Mouse (Mus musculus): ENCODE data around the gene Lca5. TPM values are rescaled to one million over a fixed set of nuclear protein-coding genes. Genes with fewer than 3 reads are reported as not detected.

The Lca5 gene
- 28.0 and 28.4 TPM in 2 replicates for polyA plus RNA-seq (2014; fragmentation: Nextera tagmentation; extraction: Ambion mirVana)

GRCm38 (mm10) chr9:83440392-83441357, at the start of gene Lca5:
TSS of gene Lca5 (minus strand) at chr9:83441127.
- no peaks in the 10 kb centered on the region for H3K27me3 ChIP-seq (ENCODE audit: insufficient read depth, low read length)
- H3K4me3 ChIP-seq (ENCODE audit: low read depth, low read length): peak within 1 kb of the TSS; percentile 48
- H3K4me1 ChIP-seq (ENCODE audit: insufficient read depth): no peaks in the 10 kb centered on the region; the same call in 1 of the 2 replicates
- no peak for TF ChIP-seq CTCF (IDR thresholded peaks at IDR 0.05; ENCODE audit: low read depth)
- H3K9me3 ChIP-seq (ENCODE audit: low read depth, low read length): no peaks in the 10 kb centered on the region
- peak within 1 kb of the TSS; percentile 92 for H3K27ac ChIP-seq (ENCODE audit: low read depth)
- ATAC-seq (ENCODE audit: insufficient read depth): peak; percentile 99
- H3K9ac ChIP-seq: peak within 1 kb of the TSS; percentile 51
- no peaks in the 10 kb centered on the region for H3K36me3 ChIP-seq (ENCODE audit: insufficient read depth)
- peak within 1 kb of the TSS; percentile 66 for H3K4me2 ChIP-seq
- DNase-seq: peak; percentile 97
- 1% methylated on average over 52 of the region's 57 CpGs for WGBS

- DNase-seq: peak; percentile 61
- 40% methylated on average over 15 of the region's 15 CpGs for WGBS
- ATAC-seq (ENCODE audit: insufficient read depth): no peak
Observed at GRCm38 (mm10) chr9:83488491-83489210, 47.7 kb upstream of the Lca5 start.

GRCm38 (mm10) chr9:83487771-83488470, 47.0 kb upstream of the Lca5 start:
- TF ChIP-seq CTCF (IDR thresholded peaks at IDR 0.05; ENCODE audit: low read depth): no peak
- H3K36me3 ChIP-seq (ENCODE audit: insufficient read depth): no peaks in the 10 kb centered on the region
- H3K4me2 ChIP-seq: no peak overlapping the region
- 32% methylated on average over 9 of the region's 9 CpGs for WGBS
- H3K4me3 ChIP-seq (ENCODE audit: low read depth, low read length): no peak overlapping the region
- DNase-seq (no peak), ATAC-seq (ENCODE audit: insufficient read depth) (no peak)
- H3K27ac ChIP-seq (ENCODE audit: low read depth): no peak overlapping the region
- no peaks in the 10 kb centered on the region for H3K27me3 ChIP-seq (ENCODE audit: insufficient read depth, low read length)
- H3K9ac ChIP-seq: no peak overlapping the region
- H3K9me3 ChIP-seq (ENCODE audit: low read depth, low read length): no peaks in the 10 kb centered on the region
- H3K4me1 ChIP-seq (ENCODE audit: insufficient read depth): no peaks in the 10 kb centered on the region

More at GRCm38 (mm10) chr9:83488491-83489210, 47.7 kb upstream of the Lca5 start:
- H3K9ac ChIP-seq: no peak overlapping the region
- no peaks in the 10 kb centered on the region for H3K4me1 ChIP-seq (ENCODE audit: insufficient read depth)
- peak; percentile 63 for TF ChIP-seq CTCF (IDR thresholded peaks at IDR 0.05; ENCODE audit: low read depth)
- no peaks in the 10 kb centered on the region for H3K9me3 ChIP-seq (ENCODE audit: low read depth, low read length)
- no peaks in the 10 kb centered on the region for H3K36me3 ChIP-seq (ENCODE audit: insufficient read depth)
- no peaks in the 10 kb centered on the region for H3K27me3 ChIP-seq (ENCODE audit: insufficient read depth, low read length)
- no peak overlapping the region for H3K27ac ChIP-seq (ENCODE audit: low read depth)
- H3K4me2 ChIP-seq: 0 out of 2 replicates have a peak overlapping the region, but pooled peaks have one; percentile 12
- H3K4me3 ChIP-seq (ENCODE audit: low read depth, low read length): no peak overlapping the region

- Histone ChIP-seq H3K4me2 (no peak overlapping the region), H3K36me3 (ENCODE audit: insufficient read depth) (no peaks in the 10 kb centered on the region), H3K27me3 (ENCODE audit: insufficient read depth, low read length) (no peaks in the 10 kb centered on the region), H3K4me3 (ENCODE audit: low read depth, low read length) (no peak overlapping the region), H3K9ac (no peak overlapping the region), H3K4me1 (ENCODE audit: insufficient read depth) (peaks cover 6% of the 10 kb centered on the region; the same call in 1 of the 2 replicates), H3K9me3 (ENCODE audit: low read depth, low read length) (no peaks in the 10 kb centered on the region), H3K27ac (ENCODE audit: low read depth) (no peak overlapping the region)
- no peak for ATAC-seq (ENCODE audit: insufficient read depth)
- DNase-seq: no peak
- TF ChIP-seq CTCF (IDR thresholded peaks at IDR 0.05; ENCODE audit: low read depth): no peak
- WGBS: 89% methylated on average over 3 of the region's 3 CpGs
Observed at GRCm38 (mm10) chr9:83485966-83486365, 45.0 kb upstream of the Lca5 start.

- no peak overlapping the region for H3K4me2 ChIP-seq
- no peak overlapping the region for H3K27ac ChIP-seq (ENCODE audit: low read depth)
- peaks cover 6% of the 10 kb centered on the region; the same call in 1 of the 2 replicates for H3K4me1 ChIP-seq (ENCODE audit: insufficient read depth)
- no peaks in the 10 kb centered on the region for H3K36me3 ChIP-seq (ENCODE audit: insufficient read depth)
- H3K9ac ChIP-seq: no peak overlapping the region
- no peak for ATAC-seq (ENCODE audit: insufficient read depth)
- no peaks in the 10 kb centered on the region for H3K27me3 ChIP-seq (ENCODE audit: insufficient read depth, low read length)
- no peak for DNase-seq
- WGBS: 96% methylated on average over 1 of the region's 1 CpGs
- no peaks in the 10 kb centered on the region for H3K9me3 ChIP-seq (ENCODE audit: low read depth, low read length)
- TF ChIP-seq CTCF (IDR thresholded peaks at IDR 0.05; ENCODE audit: low read depth): no peak
- H3K4me3 ChIP-seq (ENCODE audit: low read depth, low read length): no peak overlapping the region
Observed at GRCm38 (mm10) chr9:83485357-83485756, 44.4 kb upstream of the Lca5 start.

- ATAC-seq (ENCODE audit: insufficient read depth) (no peak), DNase-seq (peak; percentile 11)
- H3K36me3 ChIP-seq (ENCODE audit: insufficient read depth): no peaks in the 10 kb centered on the region
- H3K9me3 ChIP-seq (ENCODE audit: low read depth, low read length): no peaks in the 10 kb centered on the region
- H3K4me1 ChIP-seq (ENCODE audit: insufficient read depth): peaks cover 6% of the 10 kb centered on the region; the same call in 1 of the 2 replicates
- H3K27me3 ChIP-seq (ENCODE audit: insufficient read depth, low read length): no peaks in the 10 kb centered on the region
- H3K4me3 ChIP-seq (ENCODE audit: low read depth, low read length): no peak overlapping the region
- H3K9ac ChIP-seq: no peak overlapping the region
- no peak for TF ChIP-seq CTCF (IDR thresholded peaks at IDR 0.05; ENCODE audit: low read depth)
- H3K4me2 ChIP-seq: no peak overlapping the region
- no peak overlapping the region for H3K27ac ChIP-seq (ENCODE audit: low read depth)
- WGBS: 57% methylated on average over 4 of the region's 4 CpGs
Observed at GRCm38 (mm10) chr9:83483419-83483818, 42.5 kb upstream of the Lca5 start.
